Mouse (Mus musculus): ENCODE measurements at regions not wholly inside any gene's neighbourhood (a gene's known extent, or its start where the extent isn't known, plus 50 kb on each side); places are given as distances from the start of the nearest gene placed in this dataset.

DNA sequence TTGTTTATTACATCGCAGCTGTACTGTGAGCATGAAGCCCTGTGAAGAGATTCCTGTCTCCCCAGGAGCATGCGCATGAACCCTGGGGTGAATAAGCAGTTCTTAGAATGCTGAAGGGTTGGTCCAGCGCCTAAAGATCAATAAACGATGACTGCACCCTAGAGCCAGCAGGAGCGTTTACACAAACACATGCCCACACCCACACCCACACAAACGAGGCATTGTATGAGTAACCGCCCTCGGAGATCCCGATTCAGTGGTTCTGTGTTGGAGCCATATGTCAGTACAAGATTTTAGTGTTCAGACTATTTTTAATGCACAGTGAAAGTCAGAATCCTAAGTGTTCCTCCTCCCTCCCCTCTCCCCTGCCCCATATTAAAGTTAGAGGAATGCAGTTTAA, 57.3 kb downstream of the Edn1 start:
- WGBS, result 73% methylated on average over 9 of the region's 9 CpGs
- Histone ChIP-seq H3K27ac (no peak overlapping the region), H3K9ac (no peak overlapping the region), H3K36me3 (no peaks in the 10 kb centered on the region), H3K27me3 (no peaks in the 10 kb centered on the region), H3K4me1 (no peaks in the 10 kb centered on the region), H3K4me2 (replicated peaks) (no peak overlapping the region), H3K9me3 (no peaks in the 10 kb centered on the region), H3K4me3 (no peak overlapping the region)
- ATAC-seq (ENCODE audit: low FRiP score, low read depth), result 0 out of 2 replicates have a peak, but pooled peaks have one; percentile 28

DNA sequence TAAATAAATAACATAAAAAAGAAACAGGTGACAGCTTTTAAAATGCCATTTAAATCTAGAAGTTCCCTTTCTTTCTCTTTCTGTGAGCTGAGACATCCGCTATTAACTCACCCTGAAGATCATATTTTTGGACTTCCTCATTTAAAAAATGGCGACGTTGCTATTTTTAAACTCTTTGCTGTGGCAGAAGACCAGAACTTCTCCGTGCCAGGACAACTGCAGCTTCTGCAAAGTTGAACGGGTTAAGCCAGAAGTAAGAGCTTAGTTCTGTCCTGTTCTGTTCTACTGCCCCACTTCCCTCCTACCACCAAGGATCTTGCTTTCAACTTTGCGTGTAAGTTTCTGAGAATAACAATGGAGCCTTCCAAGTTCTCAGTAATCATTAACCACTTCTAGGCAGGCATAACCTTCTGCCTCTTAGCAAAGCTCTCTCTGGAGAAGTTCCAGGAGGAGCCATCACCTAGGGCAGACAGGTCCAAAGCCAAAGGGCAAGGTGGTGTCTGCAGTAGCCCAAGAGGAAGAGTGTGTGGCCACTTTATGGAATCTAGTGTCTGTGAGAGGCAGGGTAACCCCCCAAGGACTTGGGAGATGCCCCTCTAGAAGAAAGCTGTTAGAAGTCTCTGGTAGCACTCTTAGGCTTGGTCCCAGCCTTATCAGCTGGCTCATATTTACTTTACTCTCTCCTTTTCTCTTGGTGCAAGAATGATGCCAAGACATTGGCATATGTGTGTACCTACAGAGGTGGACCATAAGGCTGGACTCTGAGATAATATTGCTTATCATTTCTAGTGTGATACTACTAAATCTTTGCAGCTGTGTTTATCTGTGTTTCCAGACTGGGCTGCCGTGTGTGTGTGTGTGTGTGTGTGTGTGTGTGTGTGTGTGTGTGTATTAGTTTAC, 66.6 kb downstream of the Edn1 start:
- Histone ChIP-seq H3K27ac (no peak overlapping the region), H3K4me2 (replicated peaks) (no peak overlapping the region), H3K4me1 (no peaks in the 10 kb centered on the region), H3K9ac (no peak overlapping the region), H3K27me3 (no peaks in the 10 kb centered on the region), H3K36me3 (no peaks in the 10 kb centered on the region), H3K4me3 (no peak overlapping the region), H3K9me3 (no peaks in the 10 kb centered on the region)
- 77% methylated on average over 7 of the region's 7 CpGs for WGBS
- ATAC-seq (ENCODE audit: low FRiP score, low read depth), result no peak

DNA sequence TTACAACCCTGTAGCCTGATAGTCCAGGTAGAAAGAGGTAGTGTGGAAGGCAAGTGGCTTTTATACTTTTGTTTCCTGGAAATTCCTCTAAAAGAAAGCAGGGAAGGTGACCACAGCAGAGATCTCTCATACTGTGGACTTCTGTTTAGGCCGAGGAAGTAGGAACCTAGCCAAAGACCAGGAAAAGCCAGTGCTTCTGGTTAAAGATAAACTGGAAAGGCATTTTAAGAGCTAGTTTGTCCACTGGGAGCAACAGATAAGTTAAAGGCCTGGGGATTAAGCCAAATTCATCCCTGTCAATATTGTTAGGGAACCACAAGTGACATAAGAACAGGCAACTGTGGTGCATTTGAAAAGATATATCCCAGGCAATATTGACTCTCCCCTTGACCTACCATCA, 68.5 kb downstream of the Edn1 start:
- no peaks in the 10 kb centered on the region for H3K9me3 ChIP-seq
- H3K4me1 ChIP-seq, result no peaks in the 10 kb centered on the region
- no peak overlapping the region for H3K4me3 ChIP-seq
- ATAC-seq (ENCODE audit: low FRiP score, low read depth), result no peak
- H3K36me3 ChIP-seq, result no peaks in the 10 kb centered on the region
- no peak overlapping the region for H3K27ac ChIP-seq
- H3K9ac ChIP-seq, result no peak overlapping the region
- no peak overlapping the region for H3K4me2 ChIP-seq (replicated peaks)
- H3K27me3 ChIP-seq, result no peaks in the 10 kb centered on the region
- WGBS, result 92% methylated on average over 1 of the region's 1 CpGs

DNA sequence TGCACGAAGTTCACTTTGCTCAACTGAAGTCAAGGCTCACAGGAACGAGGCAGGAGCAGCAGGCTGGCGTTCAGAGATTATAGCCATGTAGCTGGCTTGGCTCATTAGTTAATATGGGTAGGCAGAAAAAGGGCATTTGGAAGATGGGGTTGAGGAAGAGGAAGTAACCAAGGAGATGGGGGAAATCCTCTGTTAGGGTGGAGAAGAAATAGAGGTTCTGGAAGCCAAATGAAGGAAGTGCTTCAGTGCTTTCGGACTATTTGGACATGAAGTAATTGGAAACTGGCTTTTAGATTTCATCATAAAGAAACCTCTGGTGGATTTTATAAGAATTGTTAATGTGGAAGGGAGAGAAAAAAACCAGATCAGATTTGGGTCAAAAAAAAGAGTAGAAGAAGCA, 70.9 kb downstream of the Edn1 start:
- ATAC-seq (ENCODE audit: low FRiP score, low read depth), result no peak
- H3K27ac ChIP-seq, result no peak overlapping the region
- no peak overlapping the region for H3K4me3 ChIP-seq
- no peak overlapping the region for H3K9ac ChIP-seq
- no peak overlapping the region for H3K4me2 ChIP-seq (replicated peaks)
- no peaks in the 10 kb centered on the region for H3K4me1 ChIP-seq
- no peaks in the 10 kb centered on the region for H3K36me3 ChIP-seq
- no peaks in the 10 kb centered on the region for H3K9me3 ChIP-seq
- H3K27me3 ChIP-seq, result no peaks in the 10 kb centered on the region
- 79% methylated on average over 4 of the region's 4 CpGs for WGBS

DNA sequence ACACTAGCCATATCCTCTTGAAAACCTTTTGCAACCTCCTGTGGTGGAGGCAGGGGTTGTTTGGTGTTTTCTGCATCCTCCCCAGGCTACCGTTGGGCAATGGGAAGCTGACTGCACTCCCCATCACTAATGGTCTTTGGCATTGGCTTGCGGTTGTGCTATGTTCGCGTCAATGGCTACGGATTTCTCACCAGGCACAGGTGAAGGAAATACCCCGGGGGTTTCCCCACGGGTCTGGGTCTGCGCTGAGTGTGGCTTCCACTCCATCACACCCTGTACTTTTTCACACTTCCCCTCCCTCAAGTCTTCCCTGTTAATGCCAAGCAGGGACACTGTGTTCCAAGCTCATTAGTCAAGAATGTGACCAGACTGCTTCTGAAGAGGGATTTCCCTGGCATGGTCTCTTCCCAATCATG, 72.9 kb downstream of the Edn1 start:
- no peak for ATAC-seq (ENCODE audit: low FRiP score, low read depth)
- no peak overlapping the region for H3K4me3 ChIP-seq
- whole genome bisulfite sequencing, result 79% methylated on average over 8 of the region's 8 CpGs
- H3K9ac ChIP-seq, result no peak overlapping the region
- no peak overlapping the region for H3K27ac ChIP-seq
- H3K27me3 ChIP-seq, result no peaks in the 10 kb centered on the region
- H3K9me3 ChIP-seq, result no peaks in the 10 kb centered on the region
- H3K4me2 ChIP-seq (replicated peaks), result no peak overlapping the region
- H3K36me3 ChIP-seq, result no peaks in the 10 kb centered on the region
- H3K4me1 ChIP-seq, result no peaks in the 10 kb centered on the region

DNA sequence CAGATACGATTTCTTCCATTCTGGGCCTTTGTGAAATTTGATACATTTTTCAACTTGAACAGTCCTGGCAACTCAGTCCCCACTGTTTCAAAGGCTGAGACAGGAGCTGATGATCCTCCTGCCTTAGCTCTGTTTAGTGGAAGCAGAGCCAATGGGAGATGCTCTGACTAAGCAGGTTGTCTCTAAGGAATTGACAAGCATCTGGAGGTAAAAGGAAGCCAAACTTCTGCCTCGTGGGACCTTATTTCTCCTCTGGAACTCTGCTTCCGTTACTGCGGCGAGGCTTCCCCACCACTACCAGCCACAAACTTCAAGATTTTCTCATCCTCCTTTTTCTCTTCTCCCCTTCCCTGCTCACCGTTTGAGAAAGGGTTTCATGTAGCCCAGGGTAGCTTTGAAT, 78.4 kb downstream of the Edn1 start:
- no peak overlapping the region for H3K4me3 ChIP-seq
- H3K9me3 ChIP-seq, result no peaks in the 10 kb centered on the region
- 73% methylated on average over 6 of the region's 6 CpGs for WGBS
- H3K36me3 ChIP-seq, result no peaks in the 10 kb centered on the region
- H3K4me1 ChIP-seq, result no peaks in the 10 kb centered on the region
- no peak overlapping the region for H3K4me2 ChIP-seq (replicated peaks)
- ATAC-seq (ENCODE audit: low FRiP score, low read depth), result no peak
- H3K27ac ChIP-seq, result no peak overlapping the region
- no peak overlapping the region for H3K9ac ChIP-seq
- no peaks in the 10 kb centered on the region for H3K27me3 ChIP-seq

DNA sequence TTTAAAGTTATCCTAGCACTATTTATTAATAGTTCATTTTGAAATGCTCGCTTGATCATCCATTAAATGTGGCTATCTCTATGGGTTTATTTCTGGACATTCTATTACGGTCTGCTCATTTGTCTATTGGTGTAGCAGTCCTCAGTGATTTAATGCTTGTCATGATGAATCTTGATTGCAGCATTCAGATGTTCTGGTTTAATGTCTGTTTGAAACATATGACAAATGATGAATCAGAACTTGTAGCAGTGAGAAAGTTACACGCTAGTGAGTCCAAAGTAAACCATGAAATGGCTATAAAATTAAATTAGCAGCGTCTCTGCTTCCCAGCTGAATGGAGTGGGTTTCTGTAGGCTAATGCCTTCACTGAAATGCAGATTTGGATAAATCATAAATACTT, 81.8 kb downstream of the Edn1 start:
- no peaks in the 10 kb centered on the region for H3K27me3 ChIP-seq
- ATAC-seq (ENCODE audit: low FRiP score, low read depth), result no peak

DNA sequence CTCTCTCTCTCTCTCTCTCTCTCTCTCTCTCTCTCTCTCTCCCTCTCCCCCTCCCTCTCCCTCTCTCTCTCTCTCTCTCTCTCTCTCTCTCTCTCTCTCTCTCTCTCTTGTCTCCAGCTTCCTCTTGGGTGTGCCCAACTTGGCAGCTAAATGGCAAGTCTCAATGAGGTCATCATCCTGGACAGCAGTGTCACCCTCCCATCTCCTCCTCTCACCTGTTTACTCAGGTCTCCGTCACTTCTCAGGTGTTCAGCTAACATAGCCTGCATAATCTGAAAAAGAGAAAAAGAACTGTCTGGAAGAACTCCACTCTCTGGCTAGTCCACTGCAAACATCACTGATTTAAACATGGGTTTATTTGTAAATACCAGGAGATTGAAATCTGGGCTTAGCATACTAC, 89.1 kb downstream of the Edn1 start:
- no peaks in the 10 kb centered on the region for H3K9me3 ChIP-seq
- no peak overlapping the region for H3K4me2 ChIP-seq (replicated peaks)
- no peak overlapping the region for H3K9ac ChIP-seq
- H3K4me1 ChIP-seq, result no peaks in the 10 kb centered on the region
- H3K36me3 ChIP-seq, result no peaks in the 10 kb centered on the region
- no peak overlapping the region for H3K27ac ChIP-seq
- ATAC-seq (ENCODE audit: low FRiP score, low read depth), result no peak
- no peaks in the 10 kb centered on the region for H3K27me3 ChIP-seq
- WGBS, result 81% methylated on average over 1 of the region's 1 CpGs
- H3K4me3 ChIP-seq, result no peak overlapping the region

More for the DNA sequence above, 81.8 kb downstream of the Edn1 start:
- H3K9ac ChIP-seq, result no peak overlapping the region
- H3K4me1 ChIP-seq, result no peaks in the 10 kb centered on the region
- H3K4me2 ChIP-seq (replicated peaks), result no peak overlapping the region
- WGBS, result 79% methylated on average over 4 of the region's 4 CpGs
- no peak overlapping the region for H3K27ac ChIP-seq
- no peak overlapping the region for H3K4me3 ChIP-seq
- H3K9me3 ChIP-seq, result no peaks in the 10 kb centered on the region
- no peaks in the 10 kb centered on the region for H3K36me3 ChIP-seq

DNA sequence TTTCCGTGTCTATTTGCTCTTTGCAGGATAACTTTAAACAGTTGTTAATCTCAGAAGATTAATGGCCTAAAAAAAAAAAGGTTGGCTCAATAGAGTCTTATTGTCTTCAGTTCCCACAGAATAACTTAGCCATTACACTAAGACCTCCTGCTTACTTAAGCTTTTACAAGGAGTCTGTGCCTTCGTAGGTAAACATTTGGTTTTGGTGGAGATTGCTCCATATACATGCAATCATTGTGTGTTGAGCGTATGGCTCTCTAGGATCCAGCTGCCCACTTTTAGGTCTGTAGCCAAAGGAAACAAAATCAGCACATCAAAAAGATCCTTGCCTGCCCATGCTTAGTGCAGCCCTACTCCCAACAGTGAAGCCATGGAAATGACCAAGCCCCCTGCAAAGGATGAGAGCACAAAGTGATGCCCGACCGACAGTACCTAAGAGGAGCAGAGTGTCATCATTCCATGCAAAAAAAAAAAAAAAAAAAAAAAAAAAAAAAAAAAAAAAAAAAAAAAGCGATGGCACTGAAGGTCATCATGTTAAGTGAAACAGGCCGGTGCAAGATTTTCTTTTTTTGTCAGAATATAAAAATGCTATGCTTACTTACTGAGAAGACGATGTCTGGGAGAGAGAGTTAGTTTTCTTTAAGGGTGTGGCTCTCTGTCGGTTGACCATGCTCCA, 90.2 kb downstream of the Edn1 start:
- no peak overlapping the region for H3K4me3 ChIP-seq
- no peak overlapping the region for H3K27ac ChIP-seq
- ATAC-seq (ENCODE audit: low FRiP score, low read depth), result no peak
- no peaks in the 10 kb centered on the region for H3K27me3 ChIP-seq
- H3K4me2 ChIP-seq (replicated peaks), result no peak overlapping the region
- no peaks in the 10 kb centered on the region for H3K9me3 ChIP-seq
- H3K4me1 ChIP-seq, result no peaks in the 10 kb centered on the region
- no peak overlapping the region for H3K9ac ChIP-seq
- WGBS, result 80% methylated on average over 9 of the region's 9 CpGs
- H3K36me3 ChIP-seq, result no peaks in the 10 kb centered on the region

DNA sequence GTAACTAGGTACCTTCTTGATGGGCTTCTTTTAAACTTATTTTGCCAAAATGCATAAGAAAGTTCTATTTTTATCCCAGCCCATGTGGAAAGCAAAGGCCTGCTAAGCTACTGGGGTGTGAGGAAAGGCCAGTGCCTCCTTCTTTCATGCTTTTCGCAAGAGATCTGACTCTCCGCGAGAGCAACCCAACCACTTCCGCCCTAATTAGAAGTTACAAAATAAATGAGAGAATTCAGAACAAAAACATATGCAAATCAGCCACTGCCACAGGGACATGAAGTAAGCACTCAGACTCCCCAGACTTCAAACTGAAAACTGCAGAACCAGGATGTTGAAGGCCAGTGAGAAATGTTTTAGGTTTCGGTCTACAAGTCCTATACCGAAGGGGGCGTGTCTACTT, 91.4 kb downstream of the Edn1 start:
- H3K36me3 ChIP-seq, result no peaks in the 10 kb centered on the region
- WGBS, result 93% methylated on average over 7 of the region's 7 CpGs
- no peak overlapping the region for H3K4me2 ChIP-seq (replicated peaks)
- ATAC-seq (ENCODE audit: low FRiP score, low read depth), result no peak
- H3K27ac ChIP-seq, result no peak overlapping the region
- no peaks in the 10 kb centered on the region for H3K9me3 ChIP-seq
- no peaks in the 10 kb centered on the region for H3K4me1 ChIP-seq
- H3K27me3 ChIP-seq, result no peaks in the 10 kb centered on the region
- H3K4me3 ChIP-seq, result no peak overlapping the region
- no peak overlapping the region for H3K9ac ChIP-seq

DNA sequence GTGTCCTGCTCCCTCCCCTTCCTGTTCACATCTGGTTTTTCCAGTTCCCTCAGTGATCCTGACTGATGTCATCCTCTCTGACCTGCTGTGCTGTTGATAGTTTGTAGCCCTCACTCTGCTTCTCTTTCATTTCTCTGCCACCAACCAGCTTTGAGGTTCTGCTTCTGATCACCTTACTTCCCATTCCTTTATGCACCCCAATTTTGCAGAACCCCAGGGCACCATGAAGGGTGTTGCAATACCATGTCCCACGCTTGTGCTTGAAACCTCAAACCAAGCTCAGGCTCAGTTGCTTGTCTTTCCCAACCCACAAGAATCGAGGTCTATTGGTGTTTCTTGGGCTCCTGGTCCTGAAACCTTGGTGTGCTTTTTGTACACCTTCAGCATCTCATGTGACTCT, 93.3 kb downstream of the Edn1 start:
- no peak overlapping the region for H3K27ac ChIP-seq
- no peaks in the 10 kb centered on the region for H3K36me3 ChIP-seq
- WGBS, result 71% methylated on average over 2 of the region's 2 CpGs
- no peaks in the 10 kb centered on the region for H3K4me1 ChIP-seq
- no peak for ATAC-seq (ENCODE audit: low FRiP score, low read depth)
- no peak overlapping the region for H3K9ac ChIP-seq
- H3K4me2 ChIP-seq (replicated peaks), result no peak overlapping the region
- H3K27me3 ChIP-seq, result no peaks in the 10 kb centered on the region
- H3K9me3 ChIP-seq, result no peaks in the 10 kb centered on the region
- H3K4me3 ChIP-seq, result no peak overlapping the region

DNA sequence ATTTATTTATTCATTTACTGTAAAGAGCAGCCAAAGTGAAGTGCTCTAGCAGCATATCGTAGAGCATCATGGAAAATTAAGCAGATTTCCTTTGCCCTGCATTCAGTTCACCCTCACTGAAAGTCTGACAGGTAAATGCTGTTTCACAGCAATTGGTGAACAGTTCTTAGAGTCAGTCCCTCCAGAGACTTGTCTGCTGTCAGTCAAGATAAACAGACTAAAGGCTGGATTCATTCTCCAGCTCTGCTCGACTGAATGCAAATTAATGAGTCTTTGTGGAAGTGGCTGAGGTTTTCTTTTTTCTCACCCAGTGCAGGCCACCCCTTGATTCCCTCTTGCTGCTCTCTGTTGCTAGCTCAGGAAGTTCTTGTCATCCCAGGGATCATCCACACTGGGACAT, 100.2 kb downstream of the Edn1 start:
- Histone ChIP-seq H3K4me3 (no peak overlapping the region), H3K27ac (no peak overlapping the region), H3K27me3 (no peaks in the 10 kb centered on the region), H3K9me3 (no peaks in the 10 kb centered on the region), H3K4me2 (replicated peaks) (no peak overlapping the region), H3K4me1 (no peaks in the 10 kb centered on the region), H3K9ac (no peak overlapping the region), H3K36me3 (no peaks in the 10 kb centered on the region)
- 56% methylated on average over 2 of the region's 2 CpGs for WGBS
- ATAC-seq (ENCODE audit: low FRiP score, low read depth), result no peak

All from limb, embryonic 13.5 days (tissue).